Mouse (Mus musculus): ENCODE results near the gene Ten1. TPM values are rescaled to one million over a fixed set of nuclear protein-coding genes. Genes with fewer than 3 reads are reported as not detected.

The Ten1 gene
- total RNA-seq, 2 experiments from 2014 or later = 2.7 to 14.4 TPM

Other genes with a start within 250 kb of the Ten1 start
- gene Itgb4, start 224.1 kb upstream of the Ten1 start, total RNA-seq (2015; ENCODE audit: low replicate concordance) = not detected in 2 replicates
- gene Itgb4, start 224.1 kb upstream of the Ten1 start, total RNA-seq (2017; ENCODE audit: low replicate concordance) = not detected in 2 replicates
- 1.5 and 4.8 TPM in 2 replicates for gene Galk1, start 186.1 kb upstream of the Ten1 start, total RNA-seq (2015; ENCODE audit: low replicate concordance)
- 3.6 and 4.5 TPM in 2 replicates for gene Galk1, start 186.1 kb upstream of the Ten1 start, total RNA-seq (2017; ENCODE audit: low replicate concordance)
- gene H3f3b, start 170.9 kb upstream of the Ten1 start, total RNA-seq (2015; ENCODE audit: low replicate concordance) = 366 and 401 TPM in 2 replicates
- 384 and 542 TPM in 2 replicates for gene H3f3b, start 170.9 kb upstream of the Ten1 start, total RNA-seq (2017; ENCODE audit: low replicate concordance)
- gene Unk, start 168.5 kb upstream of the Ten1 start, total RNA-seq (2015; ENCODE audit: low replicate concordance) = 4.2 and 6.9 TPM in 2 replicates
- 7.9 and 17.3 TPM in 2 replicates for gene Unk, start 168.5 kb upstream of the Ten1 start, total RNA-seq (2017; ENCODE audit: low replicate concordance)
- gene Unc13d, start 120.9 kb upstream of the Ten1 start, total RNA-seq (2015; ENCODE audit: low replicate concordance) = 4.2 and 4.8 TPM in 2 replicates
- gene Unc13d, start 120.9 kb upstream of the Ten1 start, total RNA-seq (2017; ENCODE audit: low replicate concordance) = 4.3 and 7.0 TPM in 2 replicates
- 105 and 125 TPM in 2 replicates for gene Wbp2, start 111.9 kb upstream of the Ten1 start, total RNA-seq (2015; ENCODE audit: low replicate concordance)
- gene Wbp2, start 111.9 kb upstream of the Ten1 start, total RNA-seq (2017; ENCODE audit: low replicate concordance) = 58.0 and 68.8 TPM in 2 replicates
- 1.0 and 2.5 TPM in 2 replicates for gene Trim47, start 71.6 kb upstream of the Ten1 start, total RNA-seq (2015; ENCODE audit: low replicate concordance)
- 1.3 TPM in 1 of 2 replicates, not detected in the other for gene Trim47, start 71.6 kb upstream of the Ten1 start, total RNA-seq (2017; ENCODE audit: low replicate concordance)
- 0.38 and 2.3 TPM in 2 replicates for gene Trim65, start 67.7 kb upstream of the Ten1 start, total RNA-seq (2015; ENCODE audit: low replicate concordance)
- 0.28 and 3.3 TPM in 2 replicates for gene Trim65, start 67.7 kb upstream of the Ten1 start, total RNA-seq (2017; ENCODE audit: low replicate concordance)
- 10.0 and 19.8 TPM in 2 replicates for gene Mrpl38, start 60.0 kb upstream of the Ten1 start, total RNA-seq (2015; ENCODE audit: low replicate concordance)
- gene Mrpl38, start 60.0 kb upstream of the Ten1 start, total RNA-seq (2017; ENCODE audit: low replicate concordance) = 5.2 and 6.7 TPM in 2 replicates
- 6.1 and 14.6 TPM in 2 replicates for gene Fbf1, start 30.7 kb upstream of the Ten1 start, total RNA-seq (2015; ENCODE audit: low replicate concordance)
- gene Fbf1, start 30.7 kb upstream of the Ten1 start, total RNA-seq (2017; ENCODE audit: low replicate concordance) = 6.0 and 6.7 TPM in 2 replicates
- gene Acox1, start 190 bp downstream of the Ten1 start, total RNA-seq (2015; ENCODE audit: low replicate concordance) = 8.3 and 8.6 TPM in 2 replicates
- gene Acox1, start 190 bp downstream of the Ten1 start, total RNA-seq (2017; ENCODE audit: low replicate concordance) = 11.3 and 12.7 TPM in 2 replicates
- not detected in 2 replicates for gene Evpl, start 39.2 kb downstream of the Ten1 start, total RNA-seq (2015; ENCODE audit: low replicate concordance)
- 0.09 and 0.56 TPM in 2 replicates for gene Evpl, start 39.2 kb downstream of the Ten1 start, total RNA-seq (2017; ENCODE audit: low replicate concordance)
- gene Srp68, start 75.4 kb downstream of the Ten1 start, total RNA-seq (2015; ENCODE audit: low replicate concordance) = 7.5 and 11.7 TPM in 2 replicates
- 8.5 and 15.1 TPM in 2 replicates for gene Srp68, start 75.4 kb downstream of the Ten1 start, total RNA-seq (2017; ENCODE audit: low replicate concordance)
- not detected in 2 replicates for gene Galr2, start 82.1 kb downstream of the Ten1 start, total RNA-seq (2015; ENCODE audit: low replicate concordance)
- gene Galr2, start 82.1 kb downstream of the Ten1 start, total RNA-seq (2017; ENCODE audit: low replicate concordance) = not detected in 2 replicates
- gene Exoc7, start 108.4 kb downstream of the Ten1 start, total RNA-seq (2015; ENCODE audit: low replicate concordance) = 12.1 and 34.6 TPM in 2 replicates
- gene Exoc7, start 108.4 kb downstream of the Ten1 start, total RNA-seq (2017; ENCODE audit: low replicate concordance) = 7.8 and 14.1 TPM in 2 replicates
- gene Foxj1, start 136.5 kb downstream of the Ten1 start, total RNA-seq (2015; ENCODE audit: low replicate concordance) = not detected in 2 replicates
- not detected in 2 replicates for gene Foxj1, start 136.5 kb downstream of the Ten1 start, total RNA-seq (2017; ENCODE audit: low replicate concordance)
- gene Rnf157, start 214.2 kb downstream of the Ten1 start, total RNA-seq (2015; ENCODE audit: low replicate concordance) = 0.63 and 1.7 TPM in 2 replicates
- 2.0 and 2.1 TPM in 2 replicates for gene Rnf157, start 214.2 kb downstream of the Ten1 start, total RNA-seq (2017; ENCODE audit: low replicate concordance)
- 46.6 and 59.0 TPM in 2 replicates for gene Ubald2, start 235.2 kb downstream of the Ten1 start, total RNA-seq (2015; ENCODE audit: low replicate concordance)
- 27.0 and 41.7 TPM in 2 replicates for gene Ubald2, start 235.2 kb downstream of the Ten1 start, total RNA-seq (2017; ENCODE audit: low replicate concordance)

All from erythroblast, adult 5-6 weeks (primary cell).